Mouse (Mus musculus): ENCODE measurements at regions not wholly inside any gene's neighbourhood (a gene's known extent, or its start where the extent isn't known, plus 50 kb on each side); places are given as distances from the start of the nearest gene placed in this dataset.

GRCm38 (mm10) chr1:147343276-147343953 is 848.9 kb downstream of the Brinp3 start:
- TF ChIP-seq CHD2 (IDR thresholded peaks at IDR 0.05; ENCODE audit: low read depth, low read length), result no peak
- no peak for TF ChIP-seq HCFC1 (IDR thresholded peaks at IDR 0.05; ENCODE audit: borderline replicate concordance, insufficient read depth, low read length)
- no peak for TF ChIP-seq MAFK (IDR thresholded peaks at IDR 0.05; ENCODE audit: insufficient read depth, low read depth, low read length)
- no peak for TF ChIP-seq ZNF384 (IDR thresholded peaks at IDR 0.05; ENCODE audit: low read depth, low read length)

Data from ES-E14 (cell line).